Mouse (Mus musculus): Measurements from ENCODE around the gene Cdc123.

Cdc123 gene

GRCm38 (mm10) chr2:5805228-5805627 is 39.7 kb downstream of the Cdc123 start:
- DNase-seq (ENCODE audit: extremely low read depth, low read depth, low spot score): no peak

DNA sequence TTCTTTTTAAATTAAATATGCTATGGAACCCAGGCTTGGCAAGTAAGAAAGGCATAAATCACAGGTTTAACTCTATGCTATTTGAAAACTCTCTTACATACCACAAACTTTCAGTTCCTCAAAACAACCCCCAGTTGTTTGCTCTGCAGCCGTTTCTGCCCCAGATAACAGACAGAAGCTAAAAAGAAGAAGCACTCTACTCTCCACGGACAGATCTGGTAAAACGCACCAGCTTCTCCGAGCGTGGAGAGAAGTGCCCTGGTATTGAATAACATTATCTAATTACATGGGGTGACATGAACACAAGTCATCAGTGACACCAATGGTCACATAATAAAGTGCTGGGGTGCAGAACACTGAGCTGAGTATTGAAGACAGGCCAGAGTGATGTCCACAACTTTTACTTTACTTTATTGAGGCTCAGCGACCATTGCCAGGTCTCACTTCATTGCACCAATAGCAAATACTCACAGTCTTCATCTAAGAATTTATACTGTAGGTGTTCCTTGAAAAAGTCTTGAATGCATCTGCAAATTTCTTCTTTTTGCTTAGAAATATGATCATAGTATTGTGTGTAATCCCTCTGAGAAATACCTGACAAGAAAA is 40.4 kb downstream of the Cdc123 start:
- DNase-seq (ENCODE audit: extremely low read depth, low read depth, low spot score): no peak

DNA sequence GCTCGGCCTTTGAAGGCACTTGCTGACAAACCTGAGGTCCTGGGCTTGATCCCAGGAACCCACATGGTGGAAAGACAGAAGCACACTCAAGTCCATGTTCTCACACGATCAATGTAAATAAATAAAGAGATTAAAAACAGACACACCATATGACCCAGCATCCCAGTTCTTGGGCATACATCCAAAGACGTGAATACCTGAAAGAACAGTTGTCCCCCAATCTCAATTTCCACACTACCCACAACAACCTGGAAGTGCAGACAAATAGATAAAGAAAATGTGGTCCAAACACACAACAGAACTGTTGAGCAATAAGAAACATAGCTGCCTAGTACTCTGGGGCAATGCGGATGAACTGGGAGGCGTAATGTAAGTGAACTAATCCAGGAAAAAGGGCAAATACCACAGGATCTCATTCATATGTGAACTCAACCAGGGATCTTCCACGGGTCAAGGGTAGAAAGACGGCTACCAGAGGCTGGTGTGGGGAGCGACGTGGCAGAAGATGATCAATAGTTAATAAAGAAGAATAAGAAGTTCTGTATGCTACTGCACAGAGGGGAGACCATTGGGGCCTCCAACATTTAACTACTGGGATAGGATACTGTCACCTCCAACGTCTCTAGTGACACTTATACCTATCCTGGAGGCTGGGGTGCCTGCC is 42.9 kb downstream of the Cdc123 start:
- DNase-seq (ENCODE audit: extremely low read depth, low read depth, low spot score): no peak

DNA sequence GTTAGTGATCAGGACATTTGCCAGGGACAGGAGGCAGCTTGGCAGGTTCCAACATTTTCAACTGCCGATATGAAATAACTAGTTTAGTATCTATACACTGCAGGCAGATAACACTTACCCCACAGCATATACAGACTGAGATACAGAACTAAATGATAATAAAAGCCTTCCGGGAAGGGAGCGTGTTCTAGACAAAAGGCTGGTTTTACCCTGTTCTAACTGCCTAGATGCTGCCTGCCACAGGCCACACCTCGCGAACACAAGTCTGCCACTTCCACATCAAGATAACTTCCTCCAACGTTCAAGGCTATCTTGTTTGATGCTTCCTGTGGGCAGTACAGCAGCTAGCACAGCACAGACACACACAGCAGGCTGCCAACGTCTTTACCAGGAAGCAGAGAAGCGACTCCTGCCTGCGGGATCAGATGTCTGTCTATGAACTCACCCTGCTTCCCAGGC is 43.8 kb downstream of the Cdc123 start:
- no peak for DNase-seq (ENCODE audit: extremely low read depth, low read depth, low spot score)

GRCm38 (mm10) chr2:5797816-5798672 is 46.9 kb downstream of the Cdc123 start:
- DNase-seq (ENCODE audit: extremely low read depth, low read depth, low spot score): no peak

- DNase-seq (ENCODE audit: extremely low read depth, low read depth, low spot score): no peak
Observed at GRCm38 (mm10) chr2:5793771-5794170, 51.2 kb downstream of the Cdc123 start.

DNA sequence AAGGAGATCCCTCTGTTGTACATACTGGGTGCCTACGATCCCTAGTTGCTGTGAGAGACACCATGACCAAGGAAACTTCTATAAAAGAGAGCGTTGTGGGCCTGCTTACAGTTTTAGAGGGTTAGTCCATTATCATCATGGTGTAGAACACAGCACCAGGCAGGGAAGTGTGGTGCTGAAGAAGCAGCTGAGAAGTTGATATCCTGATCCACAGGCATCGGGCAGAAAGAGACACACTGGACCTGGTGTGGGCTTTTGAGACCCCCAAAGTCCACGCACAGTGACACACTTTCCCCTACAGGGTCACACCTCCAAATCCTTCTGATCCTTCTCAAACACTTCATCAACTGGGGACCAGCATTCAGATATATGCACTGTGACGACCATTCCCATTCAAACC is 52.9 kb downstream of the Cdc123 start:
- no peak for DNase-seq (ENCODE audit: extremely low read depth, low read depth, low spot score)

GRCm38 (mm10) chr2:5789625-5790160 is 55.3 kb downstream of the Cdc123 start:
- DNase-seq (ENCODE audit: extremely low read depth, low read depth, low spot score): no peak

DNA sequence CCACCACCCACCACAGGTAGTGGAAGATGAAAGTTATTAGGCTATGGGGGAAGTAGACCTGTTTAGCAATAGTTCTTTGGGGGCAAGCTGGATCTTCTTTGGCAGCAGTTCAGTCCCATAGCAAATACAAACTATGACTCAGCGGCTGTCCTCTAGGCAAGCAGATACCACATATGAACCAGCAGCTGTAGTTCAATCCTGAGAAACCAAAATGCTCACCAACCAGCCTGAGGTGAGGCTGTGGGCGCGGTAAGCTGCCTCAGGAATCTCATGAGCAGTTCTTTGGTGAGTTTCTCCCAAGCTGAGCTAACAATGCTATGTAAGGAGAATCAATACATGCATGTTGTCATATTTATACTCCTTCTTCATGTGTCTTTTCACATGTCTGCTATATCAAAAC is 57.6 kb downstream of the Cdc123 start:
- DNase-seq (ENCODE audit: extremely low read depth, low read depth, low spot score): no peak

- no peak for DNase-seq (ENCODE audit: extremely low read depth, low read depth, low spot score)
Observed at GRCm38 (mm10) chr2:5772464-5772863, 72.5 kb downstream of the Cdc123 start.

- no peak for DNase-seq (ENCODE audit: extremely low read depth, low read depth, low spot score)
Observed at GRCm38 (mm10) chr2:5770708-5771241, 74.2 kb downstream of the Cdc123 start.

DNA sequence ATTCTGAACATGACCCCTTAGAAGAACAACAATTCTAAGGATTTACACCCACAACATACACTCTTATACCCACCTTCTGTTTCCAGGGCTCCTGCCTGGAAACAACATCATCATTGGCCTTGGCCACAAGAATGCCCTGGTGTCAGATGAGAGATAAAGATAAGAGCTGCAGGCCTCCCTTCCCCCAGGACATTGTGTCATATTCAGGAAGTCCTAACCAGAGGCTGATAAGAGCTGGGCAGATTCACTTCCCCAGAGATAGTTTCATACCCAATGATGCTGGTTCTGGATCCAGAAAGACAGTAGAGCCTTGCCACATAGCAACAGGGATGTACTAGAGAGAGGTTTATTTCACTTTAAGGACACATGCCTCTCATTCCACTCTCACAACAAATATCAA is 75.3 kb downstream of the Cdc123 start:
- no peak for DNase-seq (ENCODE audit: extremely low read depth, low read depth, low spot score)

DNA sequence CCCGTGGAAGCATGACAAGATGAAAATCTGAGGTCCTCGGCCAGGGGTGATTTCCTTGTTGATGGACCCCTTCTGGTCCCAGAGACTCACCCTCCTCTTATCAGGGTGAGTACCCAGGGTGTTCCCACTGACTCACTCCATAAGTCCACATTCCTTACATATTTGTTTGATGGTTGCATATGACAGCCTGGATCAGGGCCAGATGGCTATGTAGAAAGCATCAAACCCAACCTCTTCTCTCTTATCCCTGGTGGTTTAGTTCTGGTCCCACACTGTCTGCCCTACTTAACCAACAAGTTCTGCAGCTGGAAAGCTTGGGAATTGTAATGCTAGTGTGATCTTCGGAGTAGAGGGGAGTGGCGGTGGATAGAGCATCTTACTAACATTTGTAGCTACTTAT is 76.0 kb downstream of the Cdc123 start:
- no peak for DNase-seq (ENCODE audit: extremely low read depth, low read depth, low spot score)

DNA sequence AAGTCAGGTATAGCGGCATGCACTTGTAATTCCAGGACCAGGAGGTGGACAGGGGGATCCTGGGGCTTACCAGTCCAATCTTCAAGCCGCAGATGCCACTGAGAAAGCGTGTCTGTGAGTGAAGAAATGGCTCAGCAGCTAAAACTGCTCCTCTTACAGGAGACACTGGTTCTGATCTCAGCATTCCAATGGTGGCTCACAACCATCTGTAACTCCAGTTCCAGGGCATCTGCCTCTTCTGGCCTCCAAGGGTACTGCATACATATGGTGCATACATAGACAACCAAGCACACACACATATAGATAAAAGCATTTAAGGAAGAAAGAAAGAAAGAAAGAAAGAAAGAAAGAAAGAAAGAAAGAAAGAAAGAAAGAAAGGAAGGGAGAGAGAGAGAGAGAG is 82.9 kb downstream of the Cdc123 start:
- no peak for DNase-seq (ENCODE audit: extremely low read depth, low read depth, low spot score)

DNA sequence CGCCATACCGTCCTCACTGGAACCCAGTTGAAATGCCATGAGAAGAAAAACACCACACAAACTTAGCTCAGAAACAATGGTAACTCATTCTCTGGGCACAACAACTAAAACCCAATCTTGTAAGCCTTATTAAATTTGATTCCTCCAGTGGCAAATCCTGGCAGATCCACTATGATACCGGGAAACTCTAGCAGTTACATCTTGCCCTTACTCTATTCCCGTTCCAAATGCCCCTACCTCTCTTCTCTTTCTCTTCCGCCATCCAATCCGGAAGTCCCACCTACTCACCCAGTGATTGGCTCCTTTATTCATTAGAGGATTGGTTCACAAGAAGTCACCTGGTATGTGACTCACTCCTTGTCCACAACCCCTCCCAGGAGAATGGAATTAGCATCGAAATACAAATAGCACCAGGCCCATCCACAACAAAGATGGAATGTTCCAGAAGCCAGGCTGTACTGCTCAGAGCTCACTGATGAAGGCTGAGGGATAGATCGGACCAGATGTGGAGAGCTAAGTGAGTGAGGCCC is 84.4 kb downstream of the Cdc123 start:
- DNase-seq (ENCODE audit: extremely low read depth, low read depth, low spot score): no peak

GRCm38 (mm10) chr2:5758569-5758968 is 86.4 kb downstream of the Cdc123 start:
- DNase-seq (ENCODE audit: extremely low read depth, low read depth, low spot score): no peak

- DNase-seq (ENCODE audit: extremely low read depth, low read depth, low spot score): no peak
Observed at GRCm38 (mm10) chr2:5750872-5751271, 94.1 kb downstream of the Cdc123 start.

DNA sequence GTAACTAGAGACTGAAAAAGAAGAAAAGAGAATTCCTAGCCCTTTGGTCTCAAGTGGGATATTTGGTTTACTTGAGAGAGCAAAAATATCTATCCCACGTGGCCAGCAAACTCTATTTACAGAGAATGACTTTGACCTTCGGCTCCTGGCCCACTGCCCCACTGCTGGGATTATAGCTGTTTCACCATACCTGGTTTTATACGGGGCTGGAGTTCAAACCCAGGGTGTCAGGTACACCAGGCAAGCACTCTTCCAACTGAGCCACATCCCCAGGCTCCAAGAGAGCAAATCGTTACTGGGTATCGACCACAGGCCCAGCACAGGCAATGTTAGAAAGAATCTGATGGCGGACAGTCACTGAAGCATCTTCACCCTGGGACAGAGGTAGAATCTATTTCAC is 95.8 kb downstream of the Cdc123 start:
- DNase-seq (ENCODE audit: extremely low read depth, low read depth, low spot score): no peak

DNA sequence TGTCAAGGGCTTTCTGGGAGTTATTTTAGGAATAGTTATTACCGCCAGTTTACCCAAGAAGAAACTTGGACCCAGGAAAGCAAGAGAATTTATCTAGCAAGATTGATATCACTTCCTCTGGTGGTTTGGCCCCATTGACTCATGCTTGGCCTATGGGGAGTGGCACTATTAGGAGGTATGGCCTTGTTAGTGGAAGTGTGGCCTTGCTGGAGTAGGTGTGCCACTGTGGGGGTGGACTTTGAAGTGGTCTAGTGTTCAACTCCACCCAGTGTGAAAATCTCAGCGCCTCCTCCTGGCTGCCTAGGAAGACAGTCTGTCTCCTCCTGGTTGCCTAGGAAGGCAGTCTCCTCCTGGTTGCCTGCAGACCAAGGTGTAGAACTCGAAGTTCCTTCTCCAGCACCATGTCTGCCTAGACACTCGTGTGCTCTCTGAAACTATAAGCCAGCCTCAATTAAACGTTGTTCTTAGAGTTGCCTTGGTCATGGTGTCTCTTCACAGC is 97.4 kb downstream of the Cdc123 start:
- no peak for DNase-seq (ENCODE audit: extremely low read depth, low read depth, low spot score)

GRCm38 (mm10) chr2:5746529-5746928 is 98.4 kb downstream of the Cdc123 start:
- no peak for DNase-seq (ENCODE audit: extremely low read depth, low read depth, low spot score)
